Mouse (Mus musculus): ENCODE data around the gene Slco3a1. TPM values are rescaled to one million over a fixed set of nuclear protein-coding genes. Genes with fewer than 3 reads are reported as not detected.

The Slco3a1 gene
- polyA plus RNA-seq, 1 experiment from 2014 or later: 6.7 TPM

GRCm38 (mm10) chr7:74522260-74522659, 32.3 kb downstream of the Slco3a1 start:
- Histone ChIP-seq H3K9ac (ENCODE audit: low read depth, low read length) (no peak overlapping the region), H3K27ac (ENCODE audit: low read length) (no peak overlapping the region), H3K36me3 (ENCODE audit: control insufficient read depth, insufficient read depth, low read length) (no peaks in the 10 kb centered on the region), H3K4me2 (ENCODE audit: low read depth, low read length) (no peak overlapping the region), H3K27me3 (replicated peaks; ENCODE audit: control insufficient read depth, insufficient read depth, low read length) (no peaks in the 10 kb centered on the region), H3K9me3 (ENCODE audit: control insufficient read depth, low read length) (no peaks in the 10 kb centered on the region), H3K4me1 (ENCODE audit: control insufficient read depth, insufficient read depth, low read length) (no peaks in the 10 kb centered on the region), H3K4me3 (ENCODE audit: low read length) (no peak overlapping the region)
- no peak for ATAC-seq
- 78% methylated on average over 4 of the region's 4 CpGs for WGBS

- Histone ChIP-seq H3K4me1 (ENCODE audit: control insufficient read depth, insufficient read depth, low read length) (no peaks in the 10 kb centered on the region), H3K27ac (ENCODE audit: low read length) (no peak overlapping the region), H3K4me3 (ENCODE audit: low read length) (no peak overlapping the region), H3K9me3 (ENCODE audit: control insufficient read depth, low read length) (no peaks in the 10 kb centered on the region), H3K4me2 (ENCODE audit: low read depth, low read length) (no peak overlapping the region), H3K9ac (ENCODE audit: low read depth, low read length) (no peak overlapping the region), H3K36me3 (ENCODE audit: control insufficient read depth, insufficient read depth, low read length) (no peaks in the 10 kb centered on the region), H3K27me3 (replicated peaks; ENCODE audit: control insufficient read depth, insufficient read depth, low read length) (no peaks in the 10 kb centered on the region)
- no peak for ATAC-seq
- WGBS: 33% methylated on average over 6 of the region's 6 CpGs
Measured at GRCm38 (mm10) chr7:74519386-74519785, 35.2 kb downstream of the Slco3a1 start.

- no peak overlapping the region for H3K27ac ChIP-seq (ENCODE audit: low read length)
- H3K27me3 ChIP-seq (replicated peaks; ENCODE audit: control insufficient read depth, insufficient read depth, low read length): no peaks in the 10 kb centered on the region
- H3K4me1 ChIP-seq (ENCODE audit: control insufficient read depth, insufficient read depth, low read length): no peaks in the 10 kb centered on the region
- H3K4me3 ChIP-seq (ENCODE audit: low read length): no peak overlapping the region
- H3K4me2 ChIP-seq (ENCODE audit: low read depth, low read length): no peak overlapping the region
- no peak overlapping the region for H3K9ac ChIP-seq (ENCODE audit: low read depth, low read length)
- 93% methylated on average over 1 of the region's 1 CpGs for WGBS
- no peaks in the 10 kb centered on the region for H3K9me3 ChIP-seq (ENCODE audit: control insufficient read depth, low read length)
- ATAC-seq: no peak
- H3K36me3 ChIP-seq (ENCODE audit: control insufficient read depth, insufficient read depth, low read length): no peaks in the 10 kb centered on the region
Measured at GRCm38 (mm10) chr7:74518776-74519175, 35.8 kb downstream of the Slco3a1 start.

GRCm38 (mm10) chr7:74518255-74518654, 36.3 kb downstream of the Slco3a1 start:
- H3K36me3 ChIP-seq (ENCODE audit: control insufficient read depth, insufficient read depth, low read length): no peaks in the 10 kb centered on the region
- 90% methylated on average over 5 of the region's 5 CpGs for WGBS
- H3K27me3 ChIP-seq (replicated peaks; ENCODE audit: control insufficient read depth, insufficient read depth, low read length): no peaks in the 10 kb centered on the region
- no peak overlapping the region for H3K4me3 ChIP-seq (ENCODE audit: low read length)
- H3K4me2 ChIP-seq (ENCODE audit: low read depth, low read length): no peak overlapping the region
- no peak overlapping the region for H3K9ac ChIP-seq (ENCODE audit: low read depth, low read length)
- no peak for ATAC-seq
- H3K27ac ChIP-seq (ENCODE audit: low read length): no peak overlapping the region
- no peaks in the 10 kb centered on the region for H3K9me3 ChIP-seq (ENCODE audit: control insufficient read depth, low read length)
- no peaks in the 10 kb centered on the region for H3K4me1 ChIP-seq (ENCODE audit: control insufficient read depth, insufficient read depth, low read length)

DNA sequence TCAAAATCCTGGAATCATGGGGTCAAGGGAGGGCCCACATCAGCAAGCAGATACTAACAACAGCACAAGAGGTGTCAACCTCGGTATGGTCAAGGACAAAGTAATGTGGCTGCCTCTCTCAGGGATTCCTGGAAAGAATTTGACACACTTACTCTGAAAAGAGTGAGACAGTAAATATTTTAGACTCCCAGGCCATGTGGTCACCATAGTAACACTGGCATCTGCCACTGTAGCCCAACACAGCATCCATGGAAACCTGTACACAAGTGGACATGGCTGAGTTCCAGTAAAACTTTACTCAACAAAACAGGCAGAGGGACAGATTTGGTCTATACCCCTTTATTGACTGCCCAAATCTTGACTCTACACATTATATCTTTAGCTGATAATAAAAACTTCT, 43.9 kb downstream of the Slco3a1 start:
- H3K36me3 ChIP-seq (ENCODE audit: control insufficient read depth, insufficient read depth, low read length): no peaks in the 10 kb centered on the region
- ATAC-seq: no peak
- H3K27ac ChIP-seq (ENCODE audit: low read length): no peak overlapping the region
- H3K27me3 ChIP-seq (replicated peaks; ENCODE audit: control insufficient read depth, insufficient read depth, low read length): no peaks in the 10 kb centered on the region
- no peaks in the 10 kb centered on the region for H3K4me1 ChIP-seq (ENCODE audit: control insufficient read depth, insufficient read depth, low read length)
- H3K9ac ChIP-seq (ENCODE audit: low read depth, low read length): no peak overlapping the region
- H3K9me3 ChIP-seq (ENCODE audit: control insufficient read depth, low read length): no peaks in the 10 kb centered on the region
- no peak overlapping the region for H3K4me2 ChIP-seq (ENCODE audit: low read depth, low read length)
- WGBS: 66% methylated on average over 1 of the region's 1 CpGs
- H3K4me3 ChIP-seq (ENCODE audit: low read length): no peak overlapping the region

- no peak for ATAC-seq
- Histone ChIP-seq H3K9me3 (ENCODE audit: control insufficient read depth, low read length) (no peaks in the 10 kb centered on the region), H3K36me3 (ENCODE audit: control insufficient read depth, insufficient read depth, low read length) (no peaks in the 10 kb centered on the region), H3K4me1 (ENCODE audit: control insufficient read depth, insufficient read depth, low read length) (no peaks in the 10 kb centered on the region), H3K4me2 (ENCODE audit: low read depth, low read length) (no peak overlapping the region), H3K27ac (ENCODE audit: low read length) (no peak overlapping the region), H3K27me3 (replicated peaks; ENCODE audit: control insufficient read depth, insufficient read depth, low read length) (no peaks in the 10 kb centered on the region), H3K9ac (ENCODE audit: low read depth, low read length) (no peak overlapping the region), H3K4me3 (ENCODE audit: low read length) (no peak overlapping the region)
- 80% methylated on average over 4 of the region's 4 CpGs for WGBS
Measured at GRCm38 (mm10) chr7:74508205-74508604, 46.4 kb downstream of the Slco3a1 start.

DNA sequence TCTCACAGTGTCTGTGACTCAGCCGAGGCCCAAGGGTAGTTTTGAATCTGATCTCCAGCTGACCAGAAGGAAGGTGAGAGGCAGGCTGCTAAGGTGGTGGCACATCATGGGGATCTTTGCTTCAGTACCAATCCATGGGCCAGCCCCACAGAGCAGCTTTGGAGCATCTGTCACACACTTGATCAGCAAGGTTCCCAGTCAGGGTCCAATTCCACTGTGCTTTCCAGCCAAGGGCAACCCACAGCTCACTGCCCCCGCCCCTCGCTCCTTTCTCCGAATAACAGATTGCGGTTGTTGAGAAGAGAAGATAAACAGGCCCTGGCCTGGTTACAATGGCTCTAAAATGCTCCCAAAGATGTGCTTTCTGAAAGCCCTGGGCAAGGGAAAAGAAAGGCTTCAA, 47.7 kb downstream of the Slco3a1 start:
- Histone ChIP-seq H3K4me3 (ENCODE audit: low read length) (no peak overlapping the region), H3K36me3 (ENCODE audit: control insufficient read depth, insufficient read depth, low read length) (no peaks in the 10 kb centered on the region), H3K27me3 (replicated peaks; ENCODE audit: control insufficient read depth, insufficient read depth, low read length) (no peaks in the 10 kb centered on the region), H3K4me2 (ENCODE audit: low read depth, low read length) (no peak overlapping the region), H3K9me3 (ENCODE audit: control insufficient read depth, low read length) (no peaks in the 10 kb centered on the region), H3K27ac (ENCODE audit: low read length) (no peak overlapping the region), H3K9ac (ENCODE audit: low read depth, low read length) (no peak overlapping the region), H3K4me1 (ENCODE audit: control insufficient read depth, insufficient read depth, low read length) (no peaks in the 10 kb centered on the region)
- 73% methylated on average over 5 of the region's 5 CpGs for WGBS
- ATAC-seq: no peak

GRCm38 (mm10) chr7:74505635-74506034, 48.9 kb downstream of the Slco3a1 start:
- H3K9me3 ChIP-seq (ENCODE audit: control insufficient read depth, low read length): no peaks in the 10 kb centered on the region

GRCm38 (mm10) chr7:74501187-74501586, 53.4 kb downstream of the Slco3a1 start:
- no peak overlapping the region for H3K4me2 ChIP-seq (ENCODE audit: low read depth, low read length)
- 68% methylated on average over 10 of the region's 10 CpGs for WGBS
- H3K27me3 ChIP-seq (replicated peaks; ENCODE audit: control insufficient read depth, insufficient read depth, low read length): no peaks in the 10 kb centered on the region
- ATAC-seq: no peak
- no peaks in the 10 kb centered on the region for H3K4me1 ChIP-seq (ENCODE audit: control insufficient read depth, insufficient read depth, low read length)
- H3K27ac ChIP-seq (ENCODE audit: low read length): no peak overlapping the region
- H3K9ac ChIP-seq (ENCODE audit: low read depth, low read length): no peak overlapping the region
- no peaks in the 10 kb centered on the region for H3K9me3 ChIP-seq (ENCODE audit: control insufficient read depth, low read length)
- H3K4me3 ChIP-seq (ENCODE audit: low read length): no peak overlapping the region
- H3K36me3 ChIP-seq (ENCODE audit: control insufficient read depth, insufficient read depth, low read length): no peaks in the 10 kb centered on the region

More at GRCm38 (mm10) chr7:74505635-74506034, 48.9 kb downstream of the Slco3a1 start:
- Histone ChIP-seq H3K4me3 (ENCODE audit: low read length) (no peak overlapping the region), H3K27ac (ENCODE audit: low read length) (no peak overlapping the region), H3K9ac (ENCODE audit: low read depth, low read length) (no peak overlapping the region), H3K27me3 (replicated peaks; ENCODE audit: control insufficient read depth, insufficient read depth, low read length) (no peaks in the 10 kb centered on the region), H3K4me2 (ENCODE audit: low read depth, low read length) (no peak overlapping the region), H3K4me1 (ENCODE audit: control insufficient read depth, insufficient read depth, low read length) (no peaks in the 10 kb centered on the region), H3K36me3 (ENCODE audit: control insufficient read depth, insufficient read depth, low read length) (no peaks in the 10 kb centered on the region)
- WGBS: 80% methylated on average over 10 of the region's 10 CpGs
- ATAC-seq: no peak

DNA sequence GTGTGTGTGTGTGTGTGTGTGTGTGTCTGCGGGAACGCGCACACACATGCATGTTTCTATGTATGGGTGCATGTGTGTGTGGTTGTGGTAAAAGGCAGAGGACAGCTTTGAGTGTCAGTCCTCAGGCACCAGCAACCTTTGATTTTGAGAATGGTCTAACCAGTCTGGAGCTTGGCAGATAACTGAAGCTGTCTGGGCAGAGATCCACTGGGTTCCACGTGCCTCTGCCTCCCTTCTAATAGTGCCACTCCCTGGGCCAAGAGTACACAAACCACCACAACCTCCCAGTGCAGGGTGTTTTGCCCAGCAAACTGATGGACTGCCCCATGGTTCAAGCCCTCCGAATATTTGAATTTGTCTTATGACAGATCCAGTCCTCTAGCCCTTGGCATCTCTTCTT, 55.1 kb downstream of the Slco3a1 start:
- H3K27ac ChIP-seq (ENCODE audit: low read length): no peak overlapping the region
- H3K4me3 ChIP-seq (ENCODE audit: low read length): no peak overlapping the region
- no peak overlapping the region for H3K4me2 ChIP-seq (ENCODE audit: low read depth, low read length)
- no peaks in the 10 kb centered on the region for H3K27me3 ChIP-seq (replicated peaks; ENCODE audit: control insufficient read depth, insufficient read depth, low read length)
- 94% methylated on average over 5 of the region's 5 CpGs for WGBS
- no peak for ATAC-seq
- H3K9me3 ChIP-seq (ENCODE audit: control insufficient read depth, low read length): no peaks in the 10 kb centered on the region
- no peak overlapping the region for H3K9ac ChIP-seq (ENCODE audit: low read depth, low read length)
- H3K36me3 ChIP-seq (ENCODE audit: control insufficient read depth, insufficient read depth, low read length): no peaks in the 10 kb centered on the region
- no peaks in the 10 kb centered on the region for H3K4me1 ChIP-seq (ENCODE audit: control insufficient read depth, insufficient read depth, low read length)
